Mouse (Mus musculus) embryonic facial prominence, embryonic 11.5 days (tissue): Measurements from ENCODE around the gene Rragd. TPM values are rescaled to one million over a fixed set of nuclear protein-coding genes. Genes with fewer than 3 reads are reported as not detected.
"Not testable (repeated sequence)": the region's sequence is repeated elsewhere in the genome, so short reads cannot be mapped to it uniquely, and the experiment has no call there.

Experiments
- ATAC-seq: fragments of 200-750 bp; cut with Nextera tagmentation; replicated peaks from 2 replicates; pipeline ENCODE4 v1.8.0; 2017; ENCODE audit warnings: low read depth; ENCODE audit not compliant: insufficient number of reproducible peaks, low FRiP score, low TSS enrichment
- DNase-seq: peaks from one replicate; pipeline ENCODE4 v3.0.0-alpha.2; 2015; ENCODE audit warnings: low spot score
- H3K27ac ChIP-seq: fragments of 300-500 bp; sonication (generic); replicated peaks from 2 replicates; pipeline ENCODE4 v1.5.1; 2014; ENCODE audit warnings: mild to moderate bottlenecking, low read depth, low read length, control low read depth
- H3K27me3 ChIP-seq: fragments of 300-500 bp; sonication (generic); 2 replicates; pipeline ENCODE4 v1.6.1; 2014; ENCODE audit warnings: mild to moderate bottlenecking, low read length, moderate library complexity, mixed read lengths; ENCODE audit not compliant: control insufficient read depth, insufficient read depth
- H3K36me3 ChIP-seq: fragments of 300-500 bp; sonication (generic); replicated peaks from 2 replicates; pipeline ENCODE4 v1.6.1; 2014; ENCODE audit warnings: low read depth, mild to moderate bottlenecking, low read length, moderate library complexity, mixed read lengths; ENCODE audit not compliant: control insufficient read depth, insufficient read depth
- H3K4me1 ChIP-seq: fragments of 300-500 bp; sonication (generic); 2 replicates; pipeline ENCODE4 v1.6.1; 2014; ENCODE audit warnings: low read length, mixed read lengths; ENCODE audit not compliant: control insufficient read depth, insufficient read depth
- H3K4me2 ChIP-seq: fragments of 300-500 bp; sonication (generic); 2 replicates; pipeline ENCODE4 v1.6.1; 2014; ENCODE audit warnings: low read depth, mild to moderate bottlenecking, control low read depth, low read length, moderate library complexity
- H3K4me3 ChIP-seq: fragments of 300-500 bp; sonication (generic); 2 replicates; pipeline ENCODE4 v1.5.1; 2014; ENCODE audit warnings: low read depth, low read length, control low read depth
- H3K9ac ChIP-seq: fragments of 300-500 bp; sonication (generic); replicated peaks from 2 replicates; pipeline ENCODE4 v1.6.1; 2014; ENCODE audit warnings: mild to moderate bottlenecking, control low read depth, low read length
- H3K9me3 ChIP-seq: fragments of 300-500 bp; sonication (generic); replicated peaks from 2 replicates; pipeline ENCODE4 v1.6.1; 2016; ENCODE audit warnings: mild to moderate bottlenecking, low read length, inconsistent platforms, mixed read lengths; ENCODE audit not compliant: control insufficient read depth
- WGBS: fragments of 180-500 bp; shearing (Covaris S2); extraction: QIAGEN DNeasy Blood & Tissue Kit; methylation state at CpG from one replicate; pipeline ENCODE4 v1.1.7; 2014; 5-methylcytosine and 5-hydroxymethylcytosine counted together
- polyA plus RNA-seq: library from polyadenylated mRNA; unstranded; fragments of >200 nt; fragmentation: Nextera tagmentation; extraction: Ambion mirVana; gene quantifications from 2 replicates; pipeline ENCODE4 v1.2.1, GENCODE M21; 2014

Rragd gene
- polyA plus RNA-seq, 1 experiment from 2014 or later = 27.8 TPM

GRCm38 (mm10) chr4:32994168-32994567, 11.3 kb downstream of the Rragd start:
- Histone ChIP-seq H3K27ac (no peak overlapping the region), H3K9ac (no peak overlapping the region), H3K4me1 (no peaks in the 10 kb centered on the region), H3K36me3 (no peaks in the 10 kb centered on the region; the same call in 1 of the 2 replicates), H3K4me2 (no peak overlapping the region), H3K27me3 (no peaks in the 10 kb centered on the region), H3K4me3 (no peak overlapping the region), H3K9me3 (no peaks in the 10 kb centered on the region)
- DNase-seq (no peak), ATAC-seq (no peak)
- 74% methylated on average over 3 of the region's 3 CpGs for WGBS

- Histone ChIP-seq H3K27me3 (no peaks in the 10 kb centered on the region), H3K27ac (no peak overlapping the region), H3K36me3 (no peaks in the 10 kb centered on the region; the same call in 1 of the 2 replicates), H3K9ac (no peak overlapping the region), H3K4me1 (no peaks in the 10 kb centered on the region), H3K4me2 (no peak overlapping the region), H3K4me3 (no peak overlapping the region), H3K9me3 (no peaks in the 10 kb centered on the region)
- ATAC-seq (no peak), DNase-seq (no peak)
- WGBS = 95% methylated on average over 5 of the region's 5 CpGs
Measured at GRCm38 (mm10) chr4:32996083-32996482, 13.2 kb downstream of the Rragd start.

- 79% methylated on average over 5 of the region's 5 CpGs for WGBS
- H3K27me3 ChIP-seq = no peaks in the 10 kb centered on the region
- H3K9me3 ChIP-seq = no peaks in the 10 kb centered on the region
- no peak overlapping the region for H3K9ac ChIP-seq
- H3K4me2 ChIP-seq = no peak overlapping the region
- DNase-seq (no peak), ATAC-seq (no peak)
- no peak overlapping the region for H3K4me3 ChIP-seq
- H3K27ac ChIP-seq = no peak overlapping the region
- no peaks in the 10 kb centered on the region; the same call in 1 of the 2 replicates for H3K36me3 ChIP-seq
- no peaks in the 10 kb centered on the region for H3K4me1 ChIP-seq
Measured at GRCm38 (mm10) chr4:32997571-32997970, 14.7 kb downstream of the Rragd start.

DNA sequence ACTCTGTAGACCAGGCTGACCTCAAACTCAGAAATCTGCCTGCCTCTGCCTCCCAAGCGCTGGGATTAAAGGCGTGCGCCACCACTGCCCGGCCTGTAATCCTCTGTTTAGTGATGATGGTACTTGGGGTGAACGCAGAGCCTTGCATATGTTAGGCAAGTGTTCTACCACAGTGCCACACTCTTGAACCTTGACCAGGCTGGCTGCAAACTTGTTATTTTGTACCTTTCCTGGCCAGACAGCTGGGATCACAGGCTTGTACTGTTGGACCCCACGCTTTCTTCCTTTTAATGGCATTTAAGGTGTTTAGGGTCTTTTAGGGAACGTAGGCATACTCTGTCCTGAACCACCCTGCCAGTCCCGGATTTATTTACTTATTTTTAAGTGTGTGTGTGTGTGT, 16.2 kb downstream of the Rragd start:
- ATAC-seq (no peak), DNase-seq (no peak)
- Histone ChIP-seq H3K4me1 (no peaks in the 10 kb centered on the region), H3K27me3 (no peaks in the 10 kb centered on the region), H3K9me3 (no peaks in the 10 kb centered on the region), H3K9ac (no peak overlapping the region), H3K36me3 (no peaks in the 10 kb centered on the region; the same call in 1 of the 2 replicates), H3K4me2 (no peak overlapping the region), H3K27ac (no peak overlapping the region), H3K4me3 (no peak overlapping the region)
- WGBS = 94% methylated on average over 8 of the region's 8 CpGs

GRCm38 (mm10) chr4:33002081-33002480, 19.2 kb downstream of the Rragd start:
- ATAC-seq (no peak), DNase-seq (no peak)
- H3K27ac ChIP-seq = no peak overlapping the region
- H3K4me2 ChIP-seq = no peak overlapping the region
- no peak overlapping the region for H3K9ac ChIP-seq
- H3K4me3 ChIP-seq = no peak overlapping the region
- 85% methylated on average over 3 of the region's 3 CpGs for WGBS
- H3K4me1 ChIP-seq = no peaks in the 10 kb centered on the region
- no peaks in the 10 kb centered on the region for H3K27me3 ChIP-seq
- no peaks in the 10 kb centered on the region for H3K9me3 ChIP-seq
- no peaks in the 10 kb centered on the region for H3K36me3 ChIP-seq

DNA sequence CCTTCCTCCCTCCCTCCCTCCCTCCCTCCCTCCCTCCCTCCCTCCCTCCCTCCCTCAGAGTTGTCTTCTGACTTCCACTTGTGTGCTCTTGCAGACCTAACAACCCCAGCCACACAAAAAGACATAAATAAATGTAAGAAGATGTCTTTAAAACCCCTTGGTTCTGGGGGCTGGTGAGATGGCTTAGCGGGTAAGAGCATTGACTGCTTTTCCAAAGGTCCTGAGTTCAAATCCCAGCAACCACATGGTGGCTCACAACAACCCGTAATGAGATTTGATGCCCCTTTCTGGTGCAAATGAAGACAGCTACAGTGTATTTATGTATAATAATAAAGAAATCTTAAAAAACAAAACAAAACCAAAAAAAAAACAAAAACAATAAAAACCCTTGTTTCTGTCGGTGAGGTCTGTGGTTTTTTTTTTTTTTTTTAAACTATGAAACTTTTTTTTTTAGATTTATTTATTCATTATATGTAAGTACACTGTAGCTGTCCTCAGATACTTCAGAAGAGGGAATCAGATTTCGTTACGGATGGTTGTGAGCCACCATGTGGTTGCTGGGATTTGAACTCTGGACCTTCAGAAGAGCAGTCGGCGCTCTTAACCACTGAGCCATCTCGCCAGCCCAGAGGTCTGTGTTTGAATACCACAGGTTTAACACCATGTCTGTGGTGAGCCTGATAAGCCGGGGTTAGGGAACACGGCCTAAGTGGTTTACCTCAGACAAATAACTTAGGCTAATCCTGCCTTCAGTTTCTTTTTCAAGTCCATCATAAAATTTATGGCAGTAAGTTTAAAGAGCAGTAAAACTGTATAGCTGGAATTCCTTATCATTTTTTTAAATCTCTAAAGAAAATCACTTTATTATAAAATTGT, 23.0 kb downstream of the Rragd start:
- not testable (repeated sequence) for H3K27me3 ChIP-seq, H3K9ac ChIP-seq, DNase-seq, H3K4me3 ChIP-seq, H3K36me3 ChIP-seq, H3K4me2 ChIP-seq, H3K27ac ChIP-seq, H3K9me3 ChIP-seq, ATAC-seq, H3K4me1 ChIP-seq
- 94% methylated on average over 10 of the region's 10 CpGs for WGBS

DNA sequence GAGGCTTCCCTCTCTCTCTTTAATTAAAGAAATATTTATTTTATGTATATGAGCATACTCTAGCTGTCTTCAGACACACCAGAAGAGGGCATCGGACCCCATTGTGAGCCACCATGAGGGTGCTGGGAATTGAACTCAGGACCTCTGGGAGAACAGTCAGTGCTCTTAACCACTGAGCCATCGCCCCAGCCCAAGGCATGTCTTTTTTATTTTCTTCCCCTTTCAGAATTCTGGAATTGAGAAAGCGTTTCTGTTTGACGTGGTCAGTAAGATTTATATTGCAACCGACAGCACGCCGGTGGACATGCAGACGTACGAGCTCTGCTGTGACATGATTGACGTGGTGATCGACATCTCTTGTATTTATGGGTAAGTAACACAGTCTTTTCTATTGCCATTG, 24.0 kb downstream of the Rragd start:
- Histone ChIP-seq H3K4me2 (no peak overlapping the region), H3K4me3 (no peak overlapping the region), H3K27ac (no peak overlapping the region), H3K9ac (no peak overlapping the region), H3K9me3 (no peaks in the 10 kb centered on the region), H3K36me3 (no peaks in the 10 kb centered on the region), H3K4me1 (no peaks in the 10 kb centered on the region), H3K27me3 (no peaks in the 10 kb centered on the region)
- ATAC-seq (no peak), DNase-seq (no peak)
- 95% methylated on average over 11 of the region's 11 CpGs for WGBS

GRCm38 (mm10) chr4:33007443-33008217, 24.8 kb downstream of the Rragd start:
- no peak overlapping the region for H3K4me3 ChIP-seq
- H3K4me2 ChIP-seq = no peak overlapping the region
- WGBS = 90% methylated on average over 9 of the region's 9 CpGs
- H3K27ac ChIP-seq = no peak overlapping the region
- DNase-seq = no peak
- no peaks in the 10 kb centered on the region for H3K4me1 ChIP-seq
- no peaks in the 10 kb centered on the region for H3K27me3 ChIP-seq
- H3K9me3 ChIP-seq = no peaks in the 10 kb centered on the region
- ATAC-seq = no peak
- H3K9ac ChIP-seq = no peak overlapping the region
- no peaks in the 10 kb centered on the region for H3K36me3 ChIP-seq
